Mouse (Mus musculus): ENCODE measurements around the gene Gm49450. TPM values are rescaled to one million over a fixed set of nuclear protein-coding genes. Genes with fewer than 3 reads are reported as not detected.

Gene Gm49450
- polyA plus RNA-seq, 1 experiment from 2014 or later, result not detected

DNA sequence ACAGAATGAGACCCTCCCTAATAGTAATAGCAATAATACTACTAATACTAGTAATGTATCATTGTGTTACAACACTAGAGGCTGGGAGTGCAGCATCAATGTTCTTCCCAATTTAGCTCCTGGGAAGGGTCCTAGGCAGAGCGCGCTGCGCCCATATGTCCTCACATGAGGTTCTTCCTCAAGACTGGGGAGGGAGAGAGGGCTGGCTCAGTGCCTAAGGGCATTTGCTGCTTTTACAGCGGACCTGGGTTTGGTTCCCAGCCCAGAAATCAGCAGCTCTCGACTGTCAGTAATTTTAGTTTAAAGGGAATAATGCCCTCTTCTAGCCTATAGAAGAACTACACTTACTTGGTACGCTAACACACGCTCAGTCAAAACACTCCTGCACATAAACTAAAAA lies 65.8 kb downstream of the Gm49450 start:
- no peak overlapping the region for H3K27ac ChIP-seq (replicated peaks)
- no peak for TF ChIP-seq EP300 (optimal IDR thresholded peaks at IDR 0.05)
- ATAC-seq (ENCODE audit: low FRiP score, low TSS enrichment) (no peak), DNase-seq (ENCODE audit: low spot score) (no peak)
- H3K9ac ChIP-seq (ENCODE audit: low read length), result no peak overlapping the region
- no peaks in the 10 kb centered on the region for H3K36me3 ChIP-seq (ENCODE audit: control insufficient read depth, insufficient read depth, low read length)
- no peaks in the 10 kb centered on the region for H3K4me1 ChIP-seq (replicated peaks; ENCODE audit: control insufficient read depth, insufficient read depth)
- H3K4me3 ChIP-seq (ENCODE audit: low read depth, low read length), result no peak overlapping the region
- no peaks in the 10 kb centered on the region for H3K27me3 ChIP-seq (ENCODE audit: control insufficient read depth, insufficient read depth, low read length)
- 82% methylated on average over 7 of the region's 7 CpGs for WGBS
- H3K4me2 ChIP-seq (replicated peaks; ENCODE audit: low read depth), result no peak overlapping the region
- H3K9me3 ChIP-seq (ENCODE audit: control insufficient read depth, low read length), result no peaks in the 10 kb centered on the region

- no peaks in the 10 kb centered on the region for H3K27me3 ChIP-seq (ENCODE audit: control insufficient read depth, insufficient read depth, low read length)
- H3K4me3 ChIP-seq (ENCODE audit: low read depth, low read length), result no peak overlapping the region
- WGBS, result 54% methylated on average over 8 of the region's 8 CpGs
- H3K27ac ChIP-seq (replicated peaks), result no peak overlapping the region
- H3K9me3 ChIP-seq (ENCODE audit: control insufficient read depth, low read length), result no peaks in the 10 kb centered on the region
- H3K36me3 ChIP-seq (ENCODE audit: control insufficient read depth, insufficient read depth, low read length), result no peaks in the 10 kb centered on the region
- no peak overlapping the region for H3K4me2 ChIP-seq (replicated peaks; ENCODE audit: low read depth)
- ATAC-seq (ENCODE audit: low FRiP score, low TSS enrichment), result no peak
- TF ChIP-seq EP300 (optimal IDR thresholded peaks at IDR 0.05), result no peak
- no peak for TF ChIP-seq CTCF (IDR thresholded peaks at IDR 0.05; ENCODE audit: low read depth)
- no peak for DNase-seq (ENCODE audit: low spot score)
- H3K4me1 ChIP-seq (replicated peaks; ENCODE audit: control insufficient read depth, insufficient read depth), result no peaks in the 10 kb centered on the region
- H3K9ac ChIP-seq (ENCODE audit: low read length), result no peak overlapping the region
Observed at GRCm38 (mm10) chr15:98886667-98887387, 66.5 kb downstream of the Gm49450 start.

DNA sequence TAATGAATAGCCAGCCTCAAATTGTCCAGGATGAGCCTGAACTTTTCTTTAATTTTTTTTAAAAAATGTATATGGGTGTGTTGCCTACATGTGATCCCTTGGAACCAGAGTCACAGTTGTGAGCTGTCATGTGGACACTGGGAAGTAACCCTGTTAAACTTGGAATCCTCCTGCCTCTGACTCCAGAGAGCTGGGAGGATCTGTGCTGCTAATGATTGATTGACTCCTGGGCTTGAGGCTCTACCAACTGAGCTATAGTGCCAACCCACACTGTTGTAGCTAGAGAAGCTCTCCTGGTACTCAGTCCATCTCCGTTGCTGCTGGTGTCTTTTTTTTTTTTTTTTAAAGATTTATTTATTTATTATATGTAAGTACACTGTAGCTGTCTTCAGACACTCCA lies 69.2 kb downstream of the Gm49450 start:
- H3K4me2 ChIP-seq (replicated peaks; ENCODE audit: low read depth), result no peak overlapping the region
- H3K4me3 ChIP-seq (ENCODE audit: low read depth, low read length), result no peak overlapping the region
- H3K27me3 ChIP-seq (ENCODE audit: control insufficient read depth, insufficient read depth, low read length), result no peaks in the 10 kb centered on the region
- WGBS, result 56% methylated on average over 1 of the region's 1 CpGs
- H3K36me3 ChIP-seq (ENCODE audit: control insufficient read depth, insufficient read depth, low read length), result no peaks in the 10 kb centered on the region
- DNase-seq (ENCODE audit: low spot score) (no peak), ATAC-seq (ENCODE audit: low FRiP score, low TSS enrichment) (no peak)
- no peaks in the 10 kb centered on the region for H3K9me3 ChIP-seq (ENCODE audit: control insufficient read depth, low read length)
- no peak for TF ChIP-seq CTCF (IDR thresholded peaks at IDR 0.05; ENCODE audit: low read depth)
- TF ChIP-seq EP300 (optimal IDR thresholded peaks at IDR 0.05), result no peak
- H3K27ac ChIP-seq (replicated peaks), result no peak overlapping the region
- 0 out of 2 replicates have a peak, but pooled peaks cover 3% of the 10 kb centered on the region for H3K4me1 ChIP-seq (replicated peaks; ENCODE audit: control insufficient read depth, insufficient read depth)
- no peak overlapping the region for H3K9ac ChIP-seq (ENCODE audit: low read length)

DNA sequence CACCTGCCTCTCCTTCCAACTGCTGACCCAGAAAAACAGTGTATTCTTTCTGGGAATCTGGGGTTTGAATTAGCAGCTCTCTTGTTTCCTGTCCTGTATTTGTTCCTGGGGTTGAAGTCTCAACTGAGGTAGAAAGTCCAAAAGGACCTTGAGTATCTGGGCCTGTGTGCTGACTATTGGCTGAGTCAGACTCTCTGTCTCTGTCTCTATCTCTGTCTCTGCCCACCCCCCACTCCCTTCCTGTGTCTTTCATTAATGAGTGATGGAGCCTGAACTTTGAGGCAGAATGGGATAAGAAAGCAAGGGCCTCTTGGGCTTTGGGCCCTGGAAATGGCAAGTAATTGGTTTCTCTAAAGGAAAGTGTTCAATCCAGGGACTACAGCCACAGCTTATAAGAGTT lies 69.7 kb downstream of the Gm49450 start:
- no peak for ATAC-seq (ENCODE audit: low FRiP score, low TSS enrichment)
- no peak for DNase-seq (ENCODE audit: low spot score)

More for the DNA sequence above, 69.7 kb downstream of the Gm49450 start:
- Histone ChIP-seq H3K4me2 (replicated peaks; ENCODE audit: low read depth) (no peak overlapping the region), H3K4me3 (ENCODE audit: low read depth, low read length) (no peak overlapping the region), H3K27ac (replicated peaks) (no peak overlapping the region), H3K27me3 (ENCODE audit: control insufficient read depth, insufficient read depth, low read length) (no peaks in the 10 kb centered on the region), H3K36me3 (ENCODE audit: control insufficient read depth, insufficient read depth, low read length) (no peaks in the 10 kb centered on the region), H3K4me1 (replicated peaks; ENCODE audit: control insufficient read depth, insufficient read depth) (0 out of 2 replicates have a peak, but pooled peaks cover 3% of the 10 kb centered on the region), H3K9me3 (ENCODE audit: control insufficient read depth, low read length) (no peaks in the 10 kb centered on the region), H3K9ac (ENCODE audit: low read length) (no peak overlapping the region)
- TF ChIP-seq CTCF (IDR thresholded peaks at IDR 0.05; ENCODE audit: low read depth) (no peak), EP300 (optimal IDR thresholded peaks at IDR 0.05) (no peak)

Other genes with a start within 250 kb of the Gm49450 start
- gene Ccdc65, start 245.3 kb downstream of the Gm49450 start, polyA plus RNA-seq (2015; fragmentation: Nextera tagmentation; extraction: Ambion mirVana), result 0.70 and 0.76 TPM in 2 replicates
- 117 and 127 TPM in 2 replicates for gene Fkbp11, start 225.4 kb downstream of the Gm49450 start, polyA plus RNA-seq (2015; fragmentation: Nextera tagmentation; extraction: Ambion mirVana)
- 29.5 and 33.1 TPM in 2 replicates for gene Arf3, start 190.3 kb downstream of the Gm49450 start, polyA plus RNA-seq (2015; fragmentation: Nextera tagmentation; extraction: Ambion mirVana)
- 0.11 TPM in 1 of 2 replicates, not detected in the other for gene Wnt10b, start 175.4 kb downstream of the Gm49450 start, polyA plus RNA-seq (2015; fragmentation: Nextera tagmentation; extraction: Ambion mirVana)
- not detected in 2 replicates for gene Wnt1, start 163.7 kb downstream of the Gm49450 start, polyA plus RNA-seq (2015; fragmentation: Nextera tagmentation; extraction: Ambion mirVana)
- 0.02 TPM in 1 of 2 replicates, not detected in the other for gene Ddn, start 144.1 kb downstream of the Gm49450 start, polyA plus RNA-seq (2015; fragmentation: Nextera tagmentation; extraction: Ambion mirVana)
- 56.2 TPM in 2 replicates for gene Prkag1, start 122.0 kb downstream of the Gm49450 start, polyA plus RNA-seq (2015; fragmentation: Nextera tagmentation; extraction: Ambion mirVana)
- gene Kmt2d, start 82.3 kb downstream of the Gm49450 start, polyA plus RNA-seq (2015; fragmentation: Nextera tagmentation; extraction: Ambion mirVana), result 5.1 TPM in 2 replicates
- gene Rhebl1, start 59.0 kb downstream of the Gm49450 start, polyA plus RNA-seq (2015; fragmentation: Nextera tagmentation; extraction: Ambion mirVana), result 3.9 and 4.1 TPM in 2 replicates
- gene Dhh, start 55.0 kb downstream of the Gm49450 start, polyA plus RNA-seq (2015; fragmentation: Nextera tagmentation; extraction: Ambion mirVana), result 0.89 and 1.1 TPM in 2 replicates
- gene Lmbr1l, start 35.3 kb downstream of the Gm49450 start, polyA plus RNA-seq (2015; fragmentation: Nextera tagmentation; extraction: Ambion mirVana), result 7.7 and 9.4 TPM in 2 replicates
- gene Tuba1b, start 19.0 kb downstream of the Gm49450 start, polyA plus RNA-seq (2015; fragmentation: Nextera tagmentation; extraction: Ambion mirVana), result 470 and 552 TPM in 2 replicates
- 537 and 602 TPM in 2 replicates for gene Tuba1a, start 152 bp upstream of the Gm49450 start, polyA plus RNA-seq (2015; fragmentation: Nextera tagmentation; extraction: Ambion mirVana)
- gene Tuba1c, start 76.3 kb upstream of the Gm49450 start, polyA plus RNA-seq (2015; fragmentation: Nextera tagmentation; extraction: Ambion mirVana), result 145 and 159 TPM in 2 replicates
- gene Prph, start 101.6 kb upstream of the Gm49450 start, polyA plus RNA-seq (2015; fragmentation: Nextera tagmentation; extraction: Ambion mirVana), result 25.7 and 28.6 TPM in 2 replicates
- gene Troap, start 121.0 kb upstream of the Gm49450 start, polyA plus RNA-seq (2015; fragmentation: Nextera tagmentation; extraction: Ambion mirVana), result 5.1 and 7.1 TPM in 2 replicates
- gene C1ql4, start 134.3 kb upstream of the Gm49450 start, polyA plus RNA-seq (2015; fragmentation: Nextera tagmentation; extraction: Ambion mirVana), result not detected in 2 replicates
- gene Dnajc22, start 139.6 kb upstream of the Gm49450 start, polyA plus RNA-seq (2015; fragmentation: Nextera tagmentation; extraction: Ambion mirVana), result 13.5 and 14.4 TPM in 2 replicates
- gene Spats2, start 172.4 kb upstream of the Gm49450 start, polyA plus RNA-seq (2015; fragmentation: Nextera tagmentation; extraction: Ambion mirVana), result 13.7 and 13.9 TPM in 2 replicates